Mouse (Mus musculus): ENCODE results near the gene Cma1.

Gene Cma1

GRCm38 (mm10) chr14:55900414-55900755 lies 44.1 kb downstream of the Cma1 start:
- POLR2A ChIA-PET = interaction anchor here (0.6 to 9.7 kb wide), 42 partner anchors 8 to 309 kb away, joined by 3 to 122 read pairs (median 4); partner anchors contain the start of genes Khnyn (in 3 of the 4), Cbln3 (in 2 of the 4), Gmpr2 (in 2 of the 4) and Nedd8 (in 2 of the 4)
- CTCF ChIA-PET = interaction anchor here in 3 of 4 experiments (0.5 to 1.9 kb wide), 8 partner anchors 11 to 917 kb away, joined by 3 to 10 read pairs (median 4); partner anchors contain the start of gene Khnyn (in 1 of the 3)

GRCm38 (mm10) chr14:55899701-55900413 lies 44.6 kb downstream of the Cma1 start, which contains the start of gene Sdr39u1:
TSS of gene Sdr39u1 (minus strand) at chr14:55900293.
- ChIA-PET CTCF (interaction anchor here in 3 of 4 experiments (0.5 to 1.9 kb wide), 11 partner anchors 12 to 917 kb away, joined by 3 to 10 read pairs (median 3); partner anchors contain the start of gene Khnyn (in 1 of the 3)), POLR2A (interaction anchor here (0.6 to 9.7 kb wide), 48 partner anchors 8 to 339 kb away, joined by 3 to 122 read pairs (median 4); partner anchors contain the start of genes Khnyn (in 3 of the 4), Nedd8 (in 3 of the 4), Cbln3 (in 2 of the 4) and Gmpr2 (in 2 of the 4))

DNA sequence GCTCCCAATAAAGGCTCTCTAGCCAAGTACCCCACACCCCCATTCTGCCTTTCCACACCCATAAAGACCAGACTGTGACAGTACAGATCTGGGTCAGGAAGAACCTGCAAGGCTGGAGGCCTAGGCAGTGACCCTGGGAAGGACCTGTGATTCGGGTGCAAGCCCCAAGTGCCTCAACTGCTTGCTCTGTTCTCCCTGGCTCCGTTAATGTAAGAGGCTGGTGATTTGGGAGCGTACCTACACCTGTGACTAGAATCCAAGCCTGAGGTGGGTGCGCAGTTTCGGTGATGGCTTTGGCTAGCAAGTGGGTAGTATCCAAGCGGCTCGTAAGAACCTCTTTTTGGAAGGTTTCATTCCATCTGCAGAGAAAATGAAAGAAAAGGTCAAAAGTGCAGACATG lies 45.5 kb downstream of the Cma1 start:
- ChIA-PET POLR2A (interaction anchor here in 3 of 4 experiments (1.0 to 9.7 kb wide), 23 partner anchors 10 to 308 kb away, joined by 3 to 122 read pairs (median 6); partner anchors contain the start of genes Cbln3 (in 2 of the 3), Khnyn (in 2 of the 3), Gmpr2 (in 1 of the 3) and Nedd8 (in 1 of the 3)), CTCF (interaction anchor here in 2 of 4 experiments (1.0 to 1.9 kb wide), 4 partner anchors 19 to 64 kb away, joined by 3 to 10 read pairs (median 4); no protein-coding TSS in a partner anchor)

GRCm38 (mm10) chr14:55897671-55898070 lies 46.8 kb downstream of the Cma1 start:
- ChIA-PET POLR2A (interaction anchor here in 2 of 4 experiments (1.5 to 9.7 kb wide), 8 partner anchors 12 to 83 kb away, joined by 3 to 122 read pairs (median 14); partner anchors contain the start of genes Cbln3 (in 2 of the 2) and Khnyn (in 2 of the 2)), CTCF (interaction anchor here in 1 of 4 experiments (1.2 to 1.3 kb wide), 2 partner anchors 14 to 43 kb away, joined by 3 read pairs; partner anchors contain the start of genes Cbln3 and Khnyn)

Data from embryonic stem cell, embryonic (primary cell).